Mouse (Mus musculus) C2C12 (cell line): ENCODE measurements around the gene Ubap1l.

Experiments
- CTCF ChIP-seq: IDR thresholded peaks from one replicate; pipeline ENCODE4 v1.5.1; 2011; ENCODE audit not compliant: control insufficient read depth, insufficient read depth, insufficient read length
- USF1 ChIP-seq: IDR thresholded peaks from one replicate; pipeline ENCODE4 v1.6.1; 2011; ENCODE audit warnings: low read depth, mild to moderate bottlenecking, control low read depth, moderate library complexity

- TF ChIP-seq CTCF (no peak), USF1 (no peak)
These were observed 33.5 kb upstream of the Ubap1l start for GRCm38 (mm10) chr9:65327371-65327770.
